Mouse (Mus musculus) midbrain, embryonic 15.5 days (tissue): ENCODE results near the gene Gprin3. TPM values are rescaled to one million over a fixed set of nuclear protein-coding genes. Genes with fewer than 3 reads are reported as not detected.

Experiments
- ATAC-seq: fragments of 200-750 bp; cut with Nextera tagmentation; replicated peaks from 2 replicates; pipeline ENCODE4 v1.8.0; 2017; ENCODE audit warnings: moderate TSS enrichment
- H3K27ac ChIP-seq: fragments of 300-500 bp; sonication (generic); 2 replicates; pipeline ENCODE4 v1.5.1; 2015; ENCODE audit warnings: mild to moderate bottlenecking, inconsistent platforms
- H3K27me3 ChIP-seq: fragments of 300-500 bp; sonication (generic); replicated peaks from 2 replicates; pipeline ENCODE4 v1.6.1; 2015; ENCODE audit warnings: inconsistent platforms
- H3K36me3 ChIP-seq: fragments of 300-500 bp; sonication (generic); replicated peaks from 2 replicates; pipeline ENCODE4 v1.6.1; 2015; ENCODE audit warnings: inconsistent platforms
- H3K4me1 ChIP-seq: fragments of 300-500 bp; sonication (generic); 2 replicates; pipeline ENCODE4 v1.6.1; 2015; ENCODE audit warnings: inconsistent platforms
- H3K4me2 ChIP-seq: fragments of 300-500 bp; sonication (generic); 2 replicates; pipeline ENCODE4 v1.6.1; 2015; ENCODE audit warnings: inconsistent platforms, mild to moderate bottlenecking, moderate library complexity
- H3K4me3 ChIP-seq: fragments of 300-500 bp; sonication (generic); 2 replicates; pipeline ENCODE4 v1.5.1; 2015; ENCODE audit warnings: mild to moderate bottlenecking, inconsistent platforms
- H3K9ac ChIP-seq: fragments of 300-500 bp; sonication (generic); 2 replicates; pipeline ENCODE4 v1.6.1; 2015; ENCODE audit warnings: mild to moderate bottlenecking, inconsistent platforms
- H3K9me3 ChIP-seq: fragments of 300-500 bp; sonication (generic); 2 replicates; pipeline ENCODE4 v1.6.1; 2016; ENCODE audit warnings: inconsistent platforms
- whole genome bisulfite sequencing: fragments of 180-500 bp; shearing (Covaris S2); methylation state at CpG from one replicate; pipeline ENCODE4 v1.1.7; 2015; ENCODE audit warnings: mixed read lengths; 5-methylcytosine and 5-hydroxymethylcytosine counted together
- polyA plus RNA-seq: library from polyadenylated mRNA; unstranded; fragments of >200 nt; fragmentation: Nextera tagmentation; extraction: Ambion mirVana; gene quantifications from 2 replicates; pipeline ENCODE4 v1.2.1, GENCODE M21; 2015

Gprin3 gene
- polyA plus RNA-seq, 1 experiment from 2014 or later: 9.0 TPM

DNA sequence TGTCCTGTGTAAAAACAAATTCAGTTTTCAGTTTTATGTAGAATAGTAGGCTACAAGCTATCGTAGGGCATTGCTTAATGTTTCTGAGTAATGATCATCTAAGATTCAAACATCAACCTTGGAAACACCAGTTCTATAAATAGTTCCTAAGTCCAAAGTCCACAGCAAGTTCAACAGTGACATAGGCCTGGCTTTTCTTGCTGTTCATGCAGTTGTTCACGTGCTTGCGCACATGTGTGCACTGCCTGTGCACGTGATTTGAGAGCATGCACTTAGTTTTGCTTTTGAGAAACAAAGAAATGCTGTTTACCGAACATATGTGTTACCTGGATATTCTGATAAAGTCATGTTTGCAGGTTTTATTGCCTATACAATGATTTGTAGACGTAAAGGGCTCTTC is 11.3 kb downstream of the Gprin3 start:
- no peak overlapping the region for H3K9ac ChIP-seq
- no peaks in the 10 kb centered on the region for H3K9me3 ChIP-seq
- no peaks in the 10 kb centered on the region for H3K36me3 ChIP-seq
- WGBS: 91% methylated on average over 6 of the region's 6 CpGs
- H3K27me3 ChIP-seq: no peaks in the 10 kb centered on the region
- H3K4me2 ChIP-seq: no peak overlapping the region
- H3K4me1 ChIP-seq: peaks cover 6% of the 10 kb centered on the region; the same call in 1 of the 2 replicates
- no peak for ATAC-seq
- H3K4me3 ChIP-seq: no peak overlapping the region
- H3K27ac ChIP-seq: no peak overlapping the region

DNA sequence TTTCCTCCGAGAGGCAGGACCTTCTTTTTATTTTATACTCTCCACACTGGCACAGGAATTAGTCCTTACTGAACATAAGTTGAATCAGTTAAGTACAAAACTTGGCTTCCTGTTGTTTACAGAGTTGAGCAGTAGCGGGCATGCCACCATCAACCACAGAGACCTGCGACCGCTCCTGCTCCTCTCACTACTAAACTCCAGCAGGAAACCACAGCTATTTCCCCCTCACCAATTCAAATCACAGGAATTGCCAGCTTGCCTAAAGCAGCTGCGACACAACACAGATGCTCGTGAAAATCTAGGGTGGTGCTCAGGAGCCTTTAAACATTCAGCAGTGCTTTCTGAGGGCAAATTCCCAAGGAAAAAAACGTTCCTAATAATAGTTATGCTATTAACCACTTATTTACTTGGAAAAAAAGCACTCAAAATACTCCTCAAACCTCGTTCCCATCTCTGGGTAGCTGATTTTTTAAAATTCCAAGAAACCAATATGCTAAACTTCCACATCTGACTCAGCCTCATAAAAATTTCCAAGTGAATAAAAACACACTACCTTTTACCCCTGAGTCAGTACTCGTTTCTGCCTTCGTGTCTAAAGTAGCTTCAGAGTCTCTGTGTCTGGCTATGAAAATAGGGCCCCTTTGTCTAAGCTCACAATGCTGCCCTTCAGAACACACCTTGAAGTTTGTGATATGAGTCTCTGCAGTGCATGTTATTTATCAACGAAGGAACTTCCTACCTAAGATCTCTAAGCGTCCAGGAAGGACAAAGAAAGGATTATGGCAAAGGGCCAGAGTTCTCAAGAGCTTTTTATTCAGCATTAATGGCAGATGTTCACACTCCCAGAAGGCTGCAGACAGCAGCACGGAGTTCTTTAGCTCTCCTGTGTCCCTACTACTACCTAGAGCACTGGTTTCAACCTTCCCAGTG is 13.4 kb downstream of the Gprin3 start:
- no peaks in the 10 kb centered on the region for H3K27me3 ChIP-seq
- ATAC-seq: no peak
- no peak overlapping the region for H3K27ac ChIP-seq
- H3K4me3 ChIP-seq: no peak overlapping the region
- H3K36me3 ChIP-seq: no peaks in the 10 kb centered on the region
- H3K9me3 ChIP-seq: no peaks in the 10 kb centered on the region
- no peak overlapping the region for H3K4me2 ChIP-seq
- WGBS: 41% methylated on average over 13 of the region's 13 CpGs
- H3K9ac ChIP-seq: no peak overlapping the region
- peaks cover 6% of the 10 kb centered on the region; the same call in 1 of the 2 replicates for H3K4me1 ChIP-seq

DNA sequence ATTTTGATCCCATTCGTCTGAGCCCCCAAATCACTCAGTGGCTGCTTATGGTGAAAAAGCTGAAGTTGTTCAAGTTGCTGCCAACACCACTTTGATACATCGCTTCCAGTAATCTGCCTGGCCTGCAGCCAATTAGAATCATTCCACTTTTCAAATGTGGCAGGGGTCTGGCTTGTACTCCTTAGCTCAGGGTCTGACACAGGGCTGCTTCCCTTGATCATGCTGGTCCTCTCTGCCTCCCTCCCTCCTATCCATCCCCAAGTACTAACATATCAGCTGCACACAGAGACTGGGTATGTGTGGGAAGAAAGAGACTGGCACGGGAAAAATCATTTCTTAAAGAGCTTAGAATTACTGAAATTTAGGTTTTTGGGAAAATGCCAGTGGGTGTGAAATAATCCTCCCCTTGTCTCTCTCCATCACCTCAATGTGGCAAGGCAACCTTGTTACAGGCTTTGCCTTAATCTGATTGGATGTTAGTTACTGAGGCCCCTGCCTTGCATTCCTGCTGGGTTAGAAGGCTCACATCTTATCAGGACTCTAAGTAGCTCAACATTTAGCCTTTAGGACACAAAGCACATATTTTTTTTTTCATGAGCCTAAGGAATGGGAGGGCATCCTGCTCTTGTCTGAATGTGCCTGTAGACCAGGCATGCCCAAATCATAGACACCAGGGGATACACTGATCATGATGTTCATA is 16.9 kb downstream of the Gprin3 start:
- peaks cover 6% of the 10 kb centered on the region; the same call in 1 of the 2 replicates for H3K4me1 ChIP-seq
- 51% methylated on average over 3 of the region's 3 CpGs for WGBS
- no peaks in the 10 kb centered on the region for H3K36me3 ChIP-seq
- no peak overlapping the region for H3K9ac ChIP-seq
- H3K9me3 ChIP-seq: no peaks in the 10 kb centered on the region
- H3K4me2 ChIP-seq: no peak overlapping the region
- no peaks in the 10 kb centered on the region for H3K27me3 ChIP-seq
- ATAC-seq: peak; percentile 82; the same call in 1 of the 2 replicates
- H3K4me3 ChIP-seq: no peak overlapping the region
- no peak overlapping the region for H3K27ac ChIP-seq

GRCm38 (mm10) chr6:59407482-59407997 is 18.6 kb downstream of the Gprin3 start:
- Histone ChIP-seq H3K4me1 (0 out of 2 replicates have a peak, but pooled peaks cover 1% of the 10 kb centered on the region), H3K27ac (no peak overlapping the region), H3K9ac (no peak overlapping the region), H3K36me3 (no peaks in the 10 kb centered on the region), H3K9me3 (no peaks in the 10 kb centered on the region), H3K27me3 (no peaks in the 10 kb centered on the region), H3K4me3 (no peak overlapping the region), H3K4me2 (no peak overlapping the region)
- ATAC-seq: no peak
- WGBS: 87% methylated on average over 4 of the region's 4 CpGs

- Histone ChIP-seq H3K9me3 (no peaks in the 10 kb centered on the region), H3K4me1 (no peaks in the 10 kb centered on the region), H3K36me3 (no peaks in the 10 kb centered on the region), H3K4me3 (no peak overlapping the region), H3K9ac (no peak overlapping the region), H3K4me2 (no peak overlapping the region), H3K27ac (no peak overlapping the region), H3K27me3 (no peaks in the 10 kb centered on the region)
- no peak for ATAC-seq
- WGBS: 85% methylated on average over 3 of the region's 3 CpGs
Measured at GRCm38 (mm10) chr6:59390208-59390607, 35.9 kb downstream of the Gprin3 start.

- Histone ChIP-seq H3K4me2 (no peak overlapping the region), H3K9ac (no peak overlapping the region), H3K27me3 (no peaks in the 10 kb centered on the region), H3K27ac (no peak overlapping the region), H3K4me3 (no peak overlapping the region), H3K36me3 (no peaks in the 10 kb centered on the region), H3K9me3 (no peaks in the 10 kb centered on the region), H3K4me1 (no peaks in the 10 kb centered on the region)
- ATAC-seq: no peak
Measured at GRCm38 (mm10) chr6:59365300-59365699, 60.8 kb downstream of the Gprin3 start.

GRCm38 (mm10) chr6:59363282-59363681 is 62.8 kb downstream of the Gprin3 start:
- H3K27me3 ChIP-seq: no peaks in the 10 kb centered on the region
- 94% methylated on average over 2 of the region's 2 CpGs for WGBS
- no peak for ATAC-seq

GRCm38 (mm10) chr6:59354943-59355342 is 71.2 kb downstream of the Gprin3 start:
- H3K4me3 ChIP-seq: no peak overlapping the region
- H3K4me1 ChIP-seq: no peaks in the 10 kb centered on the region
- H3K27ac ChIP-seq: no peak overlapping the region
- no peaks in the 10 kb centered on the region for H3K36me3 ChIP-seq
- WGBS: 92% methylated on average over 7 of the region's 7 CpGs
- no peaks in the 10 kb centered on the region for H3K27me3 ChIP-seq
- no peaks in the 10 kb centered on the region for H3K9me3 ChIP-seq
- no peak overlapping the region for H3K4me2 ChIP-seq
- H3K9ac ChIP-seq: no peak overlapping the region
- ATAC-seq: no peak

More at GRCm38 (mm10) chr6:59363282-59363681, 62.8 kb downstream of the Gprin3 start:
- no peaks in the 10 kb centered on the region for H3K4me1 ChIP-seq
- no peak overlapping the region for H3K9ac ChIP-seq
- H3K27ac ChIP-seq: no peak overlapping the region
- no peak overlapping the region for H3K4me2 ChIP-seq
- no peaks in the 10 kb centered on the region for H3K9me3 ChIP-seq
- H3K36me3 ChIP-seq: no peaks in the 10 kb centered on the region
- H3K4me3 ChIP-seq: no peak overlapping the region

DNA sequence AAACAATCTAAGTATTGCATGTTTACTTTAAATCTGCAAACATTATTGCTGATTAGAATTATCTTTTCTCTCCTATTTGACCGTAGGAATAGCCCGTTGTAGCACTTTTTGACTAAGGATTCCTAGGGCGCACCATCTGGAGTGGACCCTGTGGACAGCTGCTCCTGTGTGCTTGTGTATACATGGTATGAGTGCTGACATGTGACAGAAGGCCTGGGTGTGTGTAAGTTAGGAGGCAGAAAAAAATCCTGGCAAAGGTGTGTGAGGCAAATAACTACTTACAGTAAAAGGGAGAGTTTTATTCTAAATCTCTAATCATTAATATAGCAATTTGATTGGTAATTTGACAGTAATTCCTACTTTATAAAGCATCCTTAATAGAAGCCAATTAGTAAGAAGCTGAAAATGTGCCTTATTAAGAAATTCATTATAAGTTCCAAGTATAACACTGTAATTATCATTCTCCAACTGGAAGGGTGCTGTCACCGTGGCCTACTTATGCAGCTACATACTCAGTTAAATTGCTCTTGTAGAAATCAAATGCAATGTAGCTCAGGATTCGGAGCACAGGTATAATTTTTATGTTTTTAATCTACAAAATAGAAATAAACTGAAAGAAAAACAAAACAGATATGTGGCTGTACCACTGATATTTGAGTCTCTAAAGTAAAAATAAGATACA is 74.8 kb downstream of the Gprin3 start:
- no peak overlapping the region for H3K4me3 ChIP-seq
- WGBS: 83% methylated on average over 5 of the region's 5 CpGs
- H3K27ac ChIP-seq: no peak overlapping the region
- ATAC-seq: no peak
- H3K36me3 ChIP-seq: no peaks in the 10 kb centered on the region
- no peak overlapping the region for H3K9ac ChIP-seq
- no peaks in the 10 kb centered on the region for H3K9me3 ChIP-seq
- no peaks in the 10 kb centered on the region for H3K27me3 ChIP-seq
- H3K4me2 ChIP-seq: no peak overlapping the region
- no peaks in the 10 kb centered on the region for H3K4me1 ChIP-seq

GRCm38 (mm10) chr6:59348673-59349072 is 77.4 kb downstream of the Gprin3 start:
- H3K4me1 ChIP-seq: no peaks in the 10 kb centered on the region
- H3K9me3 ChIP-seq: no peaks in the 10 kb centered on the region
- no peak overlapping the region for H3K9ac ChIP-seq
- ATAC-seq: no peak
- no peak overlapping the region for H3K4me3 ChIP-seq
- 90% methylated on average over 1 of the region's 1 CpGs for WGBS
- H3K4me2 ChIP-seq: no peak overlapping the region
- H3K36me3 ChIP-seq: no peaks in the 10 kb centered on the region
- no peaks in the 10 kb centered on the region for H3K27me3 ChIP-seq
- H3K27ac ChIP-seq: no peak overlapping the region

- no peaks in the 10 kb centered on the region for H3K4me1 ChIP-seq
- no peak overlapping the region for H3K27ac ChIP-seq
- no peaks in the 10 kb centered on the region for H3K27me3 ChIP-seq
- H3K36me3 ChIP-seq: no peaks in the 10 kb centered on the region
- no peak overlapping the region for H3K4me3 ChIP-seq
- ATAC-seq: no peak
- no peak overlapping the region for H3K4me2 ChIP-seq
- no peaks in the 10 kb centered on the region for H3K9me3 ChIP-seq
- WGBS: 86% methylated on average over 1 of the region's 1 CpGs
- H3K9ac ChIP-seq: no peak overlapping the region
Measured at GRCm38 (mm10) chr6:59341146-59341545, 84.9 kb downstream of the Gprin3 start.

DNA sequence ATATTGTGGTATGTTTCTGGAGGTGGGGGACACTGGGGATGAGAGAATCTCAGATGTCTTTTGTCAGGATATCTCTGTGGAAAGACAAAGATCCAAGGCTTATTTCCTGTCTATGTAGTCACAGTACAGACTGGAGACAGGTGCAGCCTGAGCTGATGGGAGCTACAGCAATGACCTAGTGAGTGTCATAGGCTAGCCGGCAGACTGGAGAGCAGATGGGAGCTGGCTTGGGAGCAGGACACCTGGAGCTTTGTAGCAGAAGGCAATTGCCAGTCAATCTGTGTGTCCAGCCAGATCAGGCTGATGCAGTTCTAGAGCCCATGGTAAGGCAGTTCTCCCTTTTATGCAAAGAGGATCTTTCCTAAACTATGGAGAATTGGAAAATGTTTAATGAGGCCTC is 97.8 kb downstream of the Gprin3 start:
- Histone ChIP-seq H3K4me2 (no peak overlapping the region), H3K9ac (no peak overlapping the region), H3K4me3 (no peak overlapping the region), H3K27me3 (no peaks in the 10 kb centered on the region), H3K27ac (no peak overlapping the region), H3K4me1 (no peaks in the 10 kb centered on the region), H3K9me3 (no peaks in the 10 kb centered on the region), H3K36me3 (no peaks in the 10 kb centered on the region)
- 69% methylated on average over 1 of the region's 1 CpGs for WGBS
- ATAC-seq: no peak
